15 mouse cellular contexts compared by ENCODE assay signal in the genomic region with DNA sequence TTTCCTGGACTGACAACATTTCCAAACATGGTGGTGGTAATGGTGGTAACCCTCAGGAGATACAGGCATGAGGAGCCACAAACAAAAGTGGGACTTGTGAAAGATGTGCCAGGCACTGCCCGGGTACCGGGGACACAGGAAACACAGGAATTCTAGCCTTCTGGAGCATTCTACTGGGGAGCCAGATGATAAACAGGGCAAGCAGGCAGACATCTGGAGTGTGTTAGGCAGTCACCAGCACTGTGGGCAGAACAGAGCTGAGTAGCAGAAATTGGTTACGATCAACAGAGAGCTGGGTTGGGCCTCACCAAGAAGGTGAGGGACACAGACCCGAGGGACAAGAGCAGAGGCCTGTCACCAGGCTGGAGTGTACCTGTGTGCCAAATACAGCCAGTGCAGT. TPM values are rescaled to one million over a fixed set of nuclear protein-coding genes. Genes with fewer than 3 reads are reported as not detected.
A peak's percentile ranks its signal among the peaks of the same experiment; 100 is the strongest.
DNase-seq lines count a peak whose midpoint lies in the region; ATAC-seq and TF ChIP-seq lines count a peak whose summit lies in the region.
"Had no signal": no experiment of that assay in that cellular context is flagged by ENCODE, and none has a peak within 500 bp of the region (broad histone marks: within the 10 kb centered on the region; RNA-seq: fewer than 3 reads in every experiment).

No protein-coding gene starts in this region.

- H3K9me3 ChIP-seq in heart, embryonic 12.5 days (replicated peaks), result peaks cover 3% of the 10 kb centered on the region; the same call in 1 of the 2 replicates
- H3K9me3 ChIP-seq in embryonic facial prominence, embryonic 13.5 days, result no peaks in the 10 kb centered on the region
- no peaks in the 10 kb centered on the region for H3K9me3 ChIP-seq in limb, embryonic 14.5 days (ENCODE audit: control insufficient read depth, low read length)
- H3K9me3 ChIP-seq: midbrain, embryonic 15.5 days; stomach, embryonic 15.5 days had no signal

- H3K4me2 ChIP-seq in heart, embryonic 12.5 days, result no peak overlapping the region
- H3K4me2 ChIP-seq in embryonic facial prominence, embryonic 13.5 days, result peak overlapping the region; percentile 17
- H3K4me2 ChIP-seq in limb, embryonic 14.5 days (replicated peaks; ENCODE audit: low read depth, low read length, severe bottlenecking), result no peak overlapping the region
- H3K4me2 ChIP-seq: midbrain, embryonic 15.5 days; stomach, embryonic 15.5 days had no signal

- 0 out of 2 replicates have a peak overlapping the region, but pooled peaks have one; percentile 11 for H3K27ac ChIP-seq in heart, embryonic 12.5 days (ENCODE audit: poor library complexity, severe bottlenecking)
- peak overlapping the region; percentile 83 for H3K27ac ChIP-seq in embryonic facial prominence, embryonic 13.5 days
- peak overlapping the region; percentile 52 for H3K27ac ChIP-seq in limb, embryonic 14.5 days (replicated peaks; ENCODE audit: low read depth, low read length)
- H3K27ac ChIP-seq: liver, embryonic 14.5 days; midbrain, embryonic 15.5 days; stomach, embryonic 15.5 days had no signal

- H3K4me1 ChIP-seq in heart, embryonic 12.5 days (replicated peaks), result peaks cover 16% of the 10 kb centered on the region
- H3K4me1 ChIP-seq in embryonic facial prominence, embryonic 13.5 days, result peaks cover 34% of the 10 kb centered on the region
- H3K4me1 ChIP-seq in limb, embryonic 14.5 days (ENCODE audit: control insufficient read depth, insufficient read depth, low read length), result peaks cover 25% of the 10 kb centered on the region
- H3K4me1 ChIP-seq: stomach, embryonic 15.5 days had no signal

- no peak overlapping the region for H3K4me3 ChIP-seq in heart, embryonic 12.5 days
- H3K4me3 ChIP-seq in embryonic facial prominence, embryonic 13.5 days, result no peak overlapping the region
- no peak overlapping the region for H3K4me3 ChIP-seq in limb, embryonic 14.5 days (replicated peaks; ENCODE audit: low read length)
- H3K4me3 ChIP-seq: midbrain, embryonic 15.5 days; stomach, embryonic 15.5 days had no signal

- WGBS in heart, embryonic 12.5 days, result 28% methylated on average over 4 of the region's 4 CpGs
- WGBS in embryonic facial prominence, embryonic 13.5 days, result 23% methylated on average over 4 of the region's 4 CpGs
- 25% methylated on average over 4 of the region's 4 CpGs for WGBS in limb, embryonic 14.5 days

- peak overlapping the region; percentile 3 for H3K9ac ChIP-seq in heart, embryonic 12.5 days
- no peak overlapping the region for H3K9ac ChIP-seq in embryonic facial prominence, embryonic 13.5 days
- H3K9ac ChIP-seq in limb, embryonic 14.5 days (ENCODE audit: low read depth, low read length, severe bottlenecking), result no peak overlapping the region
- H3K9ac ChIP-seq: liver, embryonic 14.5 days; midbrain, embryonic 15.5 days; stomach, embryonic 15.5 days had no signal

- ATAC-seq in heart, embryonic 12.5 days (ENCODE audit: insufficient number of reproducible peaks, low FRiP score), result no peak
- no peak for ATAC-seq in embryonic facial prominence, embryonic 13.5 days (ENCODE audit: insufficient number of reproducible peaks, insufficient read depth, low FRiP score, low TSS enrichment, low read depth)
- ATAC-seq in limb, embryonic 14.5 days (ENCODE audit: low FRiP score, low read depth), result no peak
- ATAC-seq in activated CD4-positive, CD25-positive, alpha-beta regulatory T cell, adult 4 months, result no peak
- ATAC-seq: midbrain, embryonic 15.5 days had no signal

- no peaks in the 10 kb centered on the region for H3K27me3 ChIP-seq in heart, embryonic 12.5 days (replicated peaks)
- H3K27me3 ChIP-seq in embryonic facial prominence, embryonic 13.5 days, result no peaks in the 10 kb centered on the region
- H3K27me3 ChIP-seq in limb, embryonic 14.5 days (ENCODE audit: control insufficient read depth, insufficient read depth, low read length), result no peaks in the 10 kb centered on the region
- H3K27me3 ChIP-seq: midbrain, embryonic 15.5 days; stomach, embryonic 15.5 days had no signal

- TF ChIP-seq POLR2A in limb, embryonic 14.5 days (IDR thresholded peaks at IDR 0.05; ENCODE audit: borderline replicate concordance, extremely low read depth, insufficient read depth, insufficient read length), result no peak

- peaks cover 12% of the 10 kb centered on the region; the same call in 1 of the 2 replicates for H3K36me3 ChIP-seq in heart, embryonic 12.5 days
- H3K36me3 ChIP-seq in embryonic facial prominence, embryonic 13.5 days, result peaks cover 17% of the 10 kb centered on the region
- 0 out of 2 replicates have a peak, but pooled peaks cover 2% of the 10 kb centered on the region for H3K36me3 ChIP-seq in limb, embryonic 14.5 days (ENCODE audit: control insufficient read depth, insufficient read depth, low read length)
- H3K36me3 ChIP-seq: midbrain, embryonic 15.5 days had no signal

- DNase-seq in heart, postnatal 4 days, result no peak
- peak; percentile 53 for DNase-seq in embryo, embryonic 10.5 days (ENCODE audit: low spot score)
- no peak for DNase-seq in limb, embryonic 14.5 days (ENCODE audit: low spot score)
- no peak for DNase-seq in thymus, postnatal 10 days (ENCODE audit: low spot score in 2 of 2)
- DNase-seq: cerebellum, adult 8-10 months; gastrocnemius, postnatal 36 days; kidney, adult 2 months; kidney, postnatal 14 days; spleen, adult 18-20 months had no signal

RNA-seq across cellular contexts. Expression of a gene that starts 34.7 kb away (rescaled TPM):
- 6.2 TPM in 2 replicates for polyA plus RNA-seq in heart, embryonic 12.5 days (2016; fragmentation: Nextera tagmentation; extraction: Ambion mirVana)
- 10 to 100 TPM; 91.0 to 95.1 TPM for total RNA-seq in heart, postnatal 4 days (2021)
- 9.4 and 10.0 TPM in 2 replicates for polyA plus RNA-seq in embryonic facial prominence, embryonic 13.5 days (2015; fragmentation: Nextera tagmentation; extraction: Ambion mirVana)
- polyA plus RNA-seq in limb, embryonic 14.5 days (2012; rRNA removed), result 61.7 and 66.8 TPM in 2 replicates
- polyA plus RNA-seq in limb, embryonic 14.5 days (2014; fragmentation: Nextera tagmentation; extraction: Ambion mirVana), result 17.1 and 19.8 TPM in 2 replicates
- under 1 TPM; 0.60 to 0.79 TPM for polyA plus RNA-seq in activated CD4-positive, CD25-positive, alpha-beta regulatory T cell, adult 4 months (2017; shearing (Covaris generic))

RNA-seq across cellular contexts. Expression of a gene that starts 38.4 kb away (rescaled TPM):
- polyA plus RNA-seq in heart, embryonic 12.5 days (2016; fragmentation: Nextera tagmentation; extraction: Ambion mirVana), result 34.2 and 35.3 TPM in 2 replicates
- total RNA-seq in heart, postnatal 4 days (2021), result 10 to 100 TPM; 23.1 to 26.3 TPM
- polyA plus RNA-seq in embryonic facial prominence, embryonic 13.5 days (2015; fragmentation: Nextera tagmentation; extraction: Ambion mirVana), result 58.2 and 59.5 TPM in 2 replicates
- polyA plus RNA-seq in limb, embryonic 14.5 days (2012; rRNA removed), result 37.6 and 39.1 TPM in 2 replicates
- polyA plus RNA-seq in limb, embryonic 14.5 days (2014; fragmentation: Nextera tagmentation; extraction: Ambion mirVana), result 53.6 and 56.3 TPM in 2 replicates
- 10 to 100 TPM; 29.5 to 38.1 TPM for polyA plus RNA-seq in activated CD4-positive, CD25-positive, alpha-beta regulatory T cell, adult 4 months (2017; shearing (Covaris generic))

Comparison
In these comparisons a context has a peak if more than half of its experiments do, and no peak if none do; other contexts are left out.
1. H3K27ac ChIP-seq: peak in every context shown above with its lines; median percentile 83 in embryonic facial prominence, embryonic 13.5 days; 52 in limb, embryonic 14.5 days; 11 in heart, embryonic 12.5 days.